Comparison of ENCODE assay signal across 8 mouse cellular contexts in genomic region chr8:92613486-92613885, GRCm38 (mm10).
DNase-seq lines count a peak whose midpoint lies in the region.

No protein-coding gene starts in this region.

- intact Hi-C loops in gastrocnemius, postnatal 36 days (cut with DNase I), result loop anchor here (10.0 kb wide), 1 partner anchor 249 kb away; no protein-coding TSS in a partner anchor

- peak; percentile 26 for DNase-seq in adrenal gland, postnatal 14 days
- DNase-seq in adrenal gland, adult 8-10 months, result no peak
- DNase-seq in layer of hippocampus, postnatal 10 days (ENCODE audit: low spot score in 2 of 2), result peak; percentile 18 to 25
- DNase-seq in layer of hippocampus, adult 9-11 months, result no peak
- DNase-seq in embryo, embryonic 9.5 days (ENCODE audit: extremely low spot score), result peak; percentile 39
- DNase-seq in naive thymus-derived CD4-positive, alpha-beta T cell, adult 2 months (ENCODE audit: low read depth), result peak; percentile 2
- DNase-seq in gastrocnemius, postnatal 36 days, result no peak
- DNase-seq in layer of hippocampus, adult 18-20 months (ENCODE audit: low spot score in 2 of 2), result no peak

Comparison
In these comparisons a context has a peak if more than half of its experiments do, and no peak if none do; other contexts are left out.
1. DNase-seq: peak in adrenal gland, postnatal 14 days (single experiment), layer of hippocampus, postnatal 10 days (2 of 2), embryo, embryonic 9.5 days (single experiment) and naive thymus-derived CD4-positive, alpha-beta T cell, adult 2 months (single experiment); none in adrenal gland, adult 8-10 months (single experiment), layer of hippocampus, adult 9-11 months (single experiment), gastrocnemius, postnatal 36 days (0 of 2) and layer of hippocampus, adult 18-20 months (0 of 2).